Comparison of ENCODE assay signal across 18 mouse cellular contexts in genomic region chr1:130297471-130297870, GRCm38 (mm10).
"Had no signal": no experiment of that assay in that cellular context is flagged by ENCODE, and none has a peak within 500 bp of the region (broad histone marks: within the 10 kb centered on the region; RNA-seq: fewer than 3 reads in every experiment).

No protein-coding gene starts in this region.

- DNase-seq: kidney, adult 8-10 months; kidney, postnatal 10 days; kidney, postnatal 36 days; layer of hippocampus, postnatal 36 days; liver, embryonic 13.5 days; lung, adult 2 months; lung, postnatal 14 days; lung, postnatal 4 days; right cerebral cortex, adult 18-20 months; right cerebral cortex, postnatal 14 days; right cerebral cortex, postnatal 4 days; thymus, postnatal 25 days had no signal

- H3K27ac ChIP-seq: kidney, embryonic 15.5 days; left cerebral cortex, adult 2 months; liver, embryonic 13.5 days; midbrain, embryonic 13.5 days; neural tube, embryonic 12.5 days; neural tube, embryonic 15.5 days; stomach, postnatal 0 days had no signal

- H3K9ac ChIP-seq: kidney, embryonic 15.5 days; liver, embryonic 13.5 days; midbrain, embryonic 13.5 days; neural tube, embryonic 12.5 days; neural tube, embryonic 15.5 days had no signal

- H3K27me3 ChIP-seq: kidney, embryonic 15.5 days; liver, embryonic 13.5 days; midbrain, embryonic 13.5 days; neural tube, embryonic 12.5 days; neural tube, embryonic 15.5 days had no signal

- H3K4me2 ChIP-seq: kidney, embryonic 15.5 days; liver, embryonic 13.5 days; midbrain, embryonic 13.5 days; neural tube, embryonic 12.5 days; neural tube, embryonic 15.5 days had no signal

- ATAC-seq: midbrain, embryonic 13.5 days had no signal

- H3K4me3 ChIP-seq: kidney, embryonic 15.5 days; left cerebral cortex, adult 2 months; liver, embryonic 13.5 days; midbrain, embryonic 13.5 days; neural tube, embryonic 12.5 days; neural tube, embryonic 15.5 days had no signal

- H3K36me3 ChIP-seq: kidney, embryonic 15.5 days; liver, embryonic 13.5 days; midbrain, embryonic 13.5 days; neural tube, embryonic 12.5 days; neural tube, embryonic 15.5 days had no signal

- H3K9me3 ChIP-seq: kidney, embryonic 15.5 days; liver, embryonic 13.5 days; midbrain, embryonic 13.5 days; neural tube, embryonic 12.5 days; neural tube, embryonic 15.5 days had no signal
